Mouse (Mus musculus) embryonic fibroblast, embryonic 13.5 days (primary cell): Measurements from ENCODE around the gene Brap. TPM values are rescaled to one million over a fixed set of nuclear protein-coding genes. Genes with fewer than 3 reads are reported as not detected.
A peak's percentile ranks its signal among the peaks of the same experiment; 100 is the strongest.

Experiments used
- H3K27ac ChIP-seq: 2 replicates; pipeline ENCODE4 v1.5.1; 2012; ENCODE audit warnings: low read length, control low read depth, inconsistent platforms; ENCODE audit not compliant: insufficient read depth
- H3K4me1 ChIP-seq: 2 replicates; pipeline ENCODE4 v1.6.1; 2011; ENCODE audit warnings: low read length; ENCODE audit not compliant: control insufficient read depth, insufficient read depth
- H3K4me3 ChIP-seq: 2 replicates; pipeline ENCODE4 v1.5.1; 2011; ENCODE audit warnings: mild to moderate bottlenecking, control low read depth, low read length; ENCODE audit not compliant: insufficient read depth
- CTCF ChIP-seq: IDR thresholded peaks from 2 replicates; pipeline ENCODE4 v1.5.1; 2011; ENCODE audit warnings: mild to moderate bottlenecking, control low read depth, low read length, moderate library complexity, borderline replicate concordance; ENCODE audit not compliant: insufficient read depth
- POLR2A ChIP-seq: IDR thresholded peaks from 2 replicates; pipeline ENCODE4 v1.6.1; 2011; ENCODE audit warnings: low read depth, mild to moderate bottlenecking, control low read depth, low read length, moderate library complexity
- polyA plus RNA-seq: library from polyadenylated mRNA; stranded (reverse); fragments of >200 nt; gene quantifications from 2 replicates; pipeline ENCODE4 v1.2.4, GENCODE M21; 2011; ENCODE audit warnings: low read depth; ENCODE audit not compliant: missing spikeins, insufficient read length

The Brap gene
- polyA plus RNA-seq, 1 experiment: 46.3 TPM

GRCm38 (mm10) chr5:121696761-121697160 lies 36.4 kb downstream of the Brap start:
- Histone ChIP-seq H3K4me3 (no peak overlapping the region), H3K27ac (no peak overlapping the region), H3K4me1 (peaks cover 4% of the 10 kb centered on the region; the same call in 1 of the 2 replicates)
- TF ChIP-seq CTCF: no peak
- no peak for TF ChIP-seq POLR2A

GRCm38 (mm10) chr5:121699891-121700290 lies 39.5 kb downstream of the Brap start:
- Histone ChIP-seq H3K4me3 (no peak overlapping the region), H3K4me1 (peaks cover 4% of the 10 kb centered on the region; the same call in 1 of the 2 replicates), H3K27ac (peak overlapping the region; percentile 16)
- TF ChIP-seq POLR2A: no peak
- TF ChIP-seq CTCF: no peak

- H3K27ac ChIP-seq: peak overlapping the region; percentile 16
- H3K4me3 ChIP-seq: no peak overlapping the region
- H3K4me1 ChIP-seq: peaks cover 4% of the 10 kb centered on the region; the same call in 1 of the 2 replicates
- no peak for TF ChIP-seq POLR2A
- no peak for TF ChIP-seq CTCF
Measured at GRCm38 (mm10) chr5:121700496-121700895, 40.1 kb downstream of the Brap start.

GRCm38 (mm10) chr5:121701111-121701769 lies 40.9 kb downstream of the Brap start:
- Histone ChIP-seq H3K4me1 (peaks cover 4% of the 10 kb centered on the region; the same call in 1 of the 2 replicates), H3K4me3 (no peak overlapping the region), H3K27ac (no peak overlapping the region)
- TF ChIP-seq CTCF: no peak
- no peak for TF ChIP-seq POLR2A

GRCm38 (mm10) chr5:121703341-121703740 lies 43.0 kb downstream of the Brap start:
- Histone ChIP-seq H3K4me3 (no peak overlapping the region), H3K27ac (no peak overlapping the region)
- TF ChIP-seq CTCF: no peak
- no peak for TF ChIP-seq POLR2A

GRCm38 (mm10) chr5:121704512-121705248 lies 44.3 kb downstream of the Brap start:
- H3K4me1 ChIP-seq: peaks cover 4% of the 10 kb centered on the region; the same call in 1 of the 2 replicates
- no peak overlapping the region for H3K27ac ChIP-seq
- no peak for TF ChIP-seq CTCF
- no peak for TF ChIP-seq POLR2A
- H3K4me3 ChIP-seq: no peak overlapping the region

More at GRCm38 (mm10) chr5:121703341-121703740, 43.0 kb downstream of the Brap start:
- H3K4me1 ChIP-seq: peaks cover 4% of the 10 kb centered on the region; the same call in 1 of the 2 replicates

- H3K27ac ChIP-seq: no peak overlapping the region
- TF ChIP-seq POLR2A (peak; percentile 46), CTCF (no peak)
- peaks cover 9% of the 10 kb centered on the region for H3K4me1 ChIP-seq
- peak overlapping the region; percentile 19; the same call in 1 of the 2 replicates for H3K4me3 ChIP-seq
Measured at GRCm38 (mm10) chr5:121710402-121710801, 50.0 kb downstream of the Brap start.

GRCm38 (mm10) chr5:121710851-121711173 lies 50.4 kb downstream of the Brap start:
- TF ChIP-seq POLR2A (no peak), CTCF (no peak)
- H3K4me3 ChIP-seq: peak overlapping the region; percentile 62
- peak overlapping the region; percentile 73 for H3K27ac ChIP-seq
- H3K4me1 ChIP-seq: peaks cover 12% of the 10 kb centered on the region

GRCm38 (mm10) chr5:121711174-121711927 lies 51.0 kb downstream of the Brap start, which contains the start of gene Atxn2:
TSS of gene Atxn2 (plus strand) at chr5:121711337.
- Histone ChIP-seq H3K27ac (peak within 1 kb of the TSS; percentile 80), H3K4me1 (peaks cover 13% of the 10 kb centered on the region), H3K4me3 (peak within 1 kb of the TSS; percentile 89)
- TF ChIP-seq POLR2A (peak; percentile 90), CTCF (no peak)

- Histone ChIP-seq H3K4me1 (peaks cover 13% of the 10 kb centered on the region), H3K4me3 (peak overlapping the region; percentile 35), H3K27ac (peak overlapping the region; percentile 80)
- TF ChIP-seq POLR2A: no peak
- no peak for TF ChIP-seq CTCF
Measured at GRCm38 (mm10) chr5:121711928-121712231, 51.5 kb downstream of the Brap start.
